In the genomic region with DNA sequence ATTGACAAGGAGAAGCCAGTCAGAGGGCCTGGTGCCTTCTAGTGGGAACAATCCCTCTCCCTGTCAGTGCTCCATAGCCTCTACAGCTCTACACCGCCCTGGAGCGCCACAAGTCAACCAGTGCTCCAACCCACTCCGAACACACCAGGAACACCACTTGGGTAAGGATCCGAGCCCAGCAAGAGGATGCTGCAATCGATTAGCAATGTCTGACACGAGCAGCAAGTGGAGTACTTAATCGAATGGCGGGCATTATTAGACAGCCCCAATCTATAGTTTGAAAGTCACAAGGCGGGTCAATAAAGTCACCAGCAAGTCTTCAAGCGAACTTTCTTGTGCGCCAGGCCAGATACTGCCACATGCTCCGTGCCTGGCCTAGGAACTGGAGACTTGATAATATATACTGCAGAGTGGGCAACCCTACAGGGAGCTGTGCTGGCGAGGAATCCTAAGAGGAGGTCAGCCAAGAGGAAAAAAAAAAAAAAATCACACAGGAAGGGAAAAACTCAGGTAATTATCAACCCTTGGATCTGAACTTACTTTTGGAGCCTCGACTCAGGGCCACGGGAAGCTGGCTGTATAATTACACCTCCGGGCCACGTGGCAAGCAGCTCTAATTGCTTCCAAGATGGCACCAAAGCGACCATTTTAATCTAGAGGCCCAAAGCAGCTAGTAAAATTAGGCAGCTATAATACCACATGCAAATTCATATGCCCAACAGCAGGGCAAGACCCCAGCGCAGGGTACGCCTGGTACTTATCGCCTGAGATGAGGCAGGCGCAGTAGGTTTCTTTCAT, we compare ENCODE assay signal across 19 mouse cellular contexts. TPM values are rescaled to one million over a fixed set of nuclear protein-coding genes. Genes with fewer than 3 reads are reported as not detected.
A peak's percentile ranks its signal among the peaks of the same experiment; 100 is the strongest.
DNase-seq lines count a peak whose midpoint lies in the region; ATAC-seq and TF ChIP-seq lines count a peak whose summit lies in the region.
"Had no signal": no experiment of that assay in that cellular context is flagged by ENCODE, and none has a peak within 500 bp of the region (broad histone marks: within the 10 kb centered on the region; RNA-seq: fewer than 3 reads in every experiment).

No protein-coding gene starts in this region.

- 0 out of 2 replicates have a peak overlapping the region, but pooled peaks have one; percentile 9 for H3K27ac ChIP-seq in heart, postnatal 0 days (ENCODE audit: low read depth)
- H3K27ac ChIP-seq in heart, adult 2 months, result no peak overlapping the region
- peak overlapping the region; percentile 50 for H3K27ac ChIP-seq in neural tube, embryonic 13.5 days (replicated peaks)
- H3K27ac ChIP-seq in intestine, embryonic 15.5 days, result peak overlapping the region; percentile 38
- H3K27ac ChIP-seq in stomach, embryonic 16.5 days (ENCODE audit: low read length), result peak overlapping the region; percentile 83
- H3K27ac ChIP-seq: limb, embryonic 13.5 days; liver, embryonic 13.5 days had no signal

- H3K9ac ChIP-seq in heart, postnatal 0 days (replicated peaks; ENCODE audit: low read depth, low read length), result no peak overlapping the region
- H3K9ac ChIP-seq in heart, adult 2 months (ENCODE audit: low read depth, low read length), result no peak overlapping the region
- H3K9ac ChIP-seq in neural tube, embryonic 13.5 days, result no peak overlapping the region
- no peak overlapping the region for H3K9ac ChIP-seq in intestine, embryonic 15.5 days
- peak overlapping the region; percentile 26; the same call in 1 of the 2 replicates for H3K9ac ChIP-seq in stomach, embryonic 16.5 days (ENCODE audit: low read length)
- H3K9ac ChIP-seq: embryonic facial prominence, embryonic 15.5 days; limb, embryonic 13.5 days; liver, embryonic 13.5 days; lung, embryonic 14.5 days; midbrain, embryonic 15.5 days had no signal

- ATAC-seq in heart, postnatal 0 days (ENCODE audit: insufficient read depth, low read depth), result no peak
- ATAC-seq in neural tube, embryonic 13.5 days (ENCODE audit: low read depth), result no peak
- ATAC-seq in intestine, embryonic 15.5 days, result no peak
- ATAC-seq in stomach, embryonic 16.5 days (ENCODE audit: insufficient read depth, low FRiP score), result no peak

- no peak for TF ChIP-seq POLR2A in heart, adult 2 months (IDR thresholded peaks at IDR 0.05; ENCODE audit: insufficient read depth, low read depth, low read length)

- peaks cover 2% of the 10 kb centered on the region for H3K79me2 ChIP-seq in heart, adult 2 months (replicated peaks; ENCODE audit: control insufficient read depth, insufficient read depth, low read length)

- no peaks in the 10 kb centered on the region for H3K27me3 ChIP-seq in heart, postnatal 0 days (ENCODE audit: control insufficient read depth, insufficient read depth, low read length)
- H3K27me3 ChIP-seq in heart, adult 2 months (ENCODE audit: control insufficient read depth, insufficient read depth, low read length), result no peaks in the 10 kb centered on the region
- H3K27me3 ChIP-seq in neural tube, embryonic 13.5 days, result no peaks in the 10 kb centered on the region
- H3K27me3 ChIP-seq in intestine, embryonic 15.5 days (replicated peaks), result no peaks in the 10 kb centered on the region
- H3K27me3 ChIP-seq in stomach, embryonic 16.5 days (ENCODE audit: control insufficient read depth, insufficient read depth, low read length), result no peaks in the 10 kb centered on the region
- H3K27me3 ChIP-seq: embryonic facial prominence, embryonic 15.5 days; limb, embryonic 13.5 days; midbrain, embryonic 15.5 days had no signal

- H3K4me2 ChIP-seq in heart, postnatal 0 days (ENCODE audit: low read depth, low read length), result no peak overlapping the region
- H3K4me2 ChIP-seq in neural tube, embryonic 13.5 days, result 0 out of 2 replicates have a peak overlapping the region, but pooled peaks have one; percentile 0
- no peak overlapping the region; the same call in none of the 2 replicates for H3K4me2 ChIP-seq in intestine, embryonic 15.5 days (replicated peaks)
- H3K4me2 ChIP-seq in stomach, embryonic 16.5 days (ENCODE audit: low read depth, low read length), result no peak overlapping the region
- H3K4me2 ChIP-seq: embryonic facial prominence, embryonic 15.5 days; heart, embryonic 11.5 days; liver, embryonic 13.5 days; lung, embryonic 14.5 days; midbrain, embryonic 15.5 days had no signal

- no peaks in the 10 kb centered on the region for H3K36me3 ChIP-seq in heart, postnatal 0 days (replicated peaks; ENCODE audit: control insufficient read depth, insufficient read depth, low read length)
- no peaks in the 10 kb centered on the region for H3K36me3 ChIP-seq in heart, adult 2 months (ENCODE audit: control insufficient read depth, insufficient read depth, low read length)
- no peaks in the 10 kb centered on the region for H3K36me3 ChIP-seq in neural tube, embryonic 13.5 days
- no peaks in the 10 kb centered on the region for H3K36me3 ChIP-seq in intestine, embryonic 15.5 days
- no peaks in the 10 kb centered on the region for H3K36me3 ChIP-seq in stomach, embryonic 16.5 days (ENCODE audit: control insufficient read depth, insufficient read depth, low read length)
- H3K36me3 ChIP-seq: embryonic facial prominence, embryonic 15.5 days; liver, embryonic 13.5 days; midbrain, embryonic 15.5 days had no signal

- no peak for TF ChIP-seq CTCF in heart, postnatal 0 days (IDR thresholded peaks at IDR 0.05; ENCODE audit: low read depth)
- TF ChIP-seq CTCF in heart, adult 2 months (IDR thresholded peaks at IDR 0.05), result no peak

- peaks cover 41% of the 10 kb centered on the region for H3K4me1 ChIP-seq in heart, postnatal 0 days (ENCODE audit: control insufficient read depth, insufficient read depth)
- peaks cover 19% of the 10 kb centered on the region for H3K4me1 ChIP-seq in heart, adult 2 months (ENCODE audit: control insufficient read depth, insufficient read depth, low read length)
- peaks cover 99% of the 10 kb centered on the region for H3K4me1 ChIP-seq in neural tube, embryonic 13.5 days (replicated peaks)
- peaks cover 88% of the 10 kb centered on the region for H3K4me1 ChIP-seq in intestine, embryonic 15.5 days (replicated peaks)
- peaks cover 78% of the 10 kb centered on the region for H3K4me1 ChIP-seq in stomach, embryonic 16.5 days (ENCODE audit: control insufficient read depth, insufficient read depth, low read length)
- H3K4me1 ChIP-seq: liver, embryonic 13.5 days had no signal

- H3K9me3 ChIP-seq in heart, postnatal 0 days (replicated peaks; ENCODE audit: control insufficient read depth, low read length), result no peaks in the 10 kb centered on the region
- H3K9me3 ChIP-seq in neural tube, embryonic 13.5 days, result no peaks in the 10 kb centered on the region
- no peaks in the 10 kb centered on the region for H3K9me3 ChIP-seq in intestine, embryonic 15.5 days
- H3K9me3 ChIP-seq in stomach, embryonic 16.5 days (replicated peaks; ENCODE audit: control insufficient read depth, low read length), result no peaks in the 10 kb centered on the region
- H3K9me3 ChIP-seq: embryonic facial prominence, embryonic 15.5 days; limb, embryonic 13.5 days; liver, embryonic 13.5 days; midbrain, embryonic 15.5 days had no signal

- WGBS in heart, postnatal 0 days, result 90% methylated on average over 22 of the region's 22 CpGs
- 86% methylated on average over 22 of the region's 22 CpGs for WGBS in heart, adult 2 months
- WGBS in neural tube, embryonic 13.5 days, result 74% methylated on average over 22 of the region's 22 CpGs
- WGBS in intestine, embryonic 15.5 days, result 83% methylated on average over 22 of the region's 22 CpGs
- 87% methylated on average over 22 of the region's 22 CpGs for WGBS in stomach, embryonic 16.5 days

- no peak for TF ChIP-seq EP300 in heart, postnatal 0 days (IDR thresholded peaks at IDR 0.05; ENCODE audit: low read depth)
- no peak for TF ChIP-seq EP300 in heart, adult 2 months (IDR thresholded peaks at IDR 0.05; ENCODE audit: insufficient read depth, low read depth, low read length)

- intact Hi-C loops in heart, adult 2 months (cut with DNase I), result no loop called here
- intact Hi-C loops in left cerebral cortex, postnatal 4 days (cut with DNase I), result no loop called here

- no peak overlapping the region for H3K4me3 ChIP-seq in heart, postnatal 0 days (ENCODE audit: low read depth, low read length)
- H3K4me3 ChIP-seq in heart, adult 2 months, result no peak overlapping the region
- no peak overlapping the region for H3K4me3 ChIP-seq in neural tube, embryonic 13.5 days
- H3K4me3 ChIP-seq in intestine, embryonic 15.5 days (replicated peaks), result no peak overlapping the region
- no peak overlapping the region for H3K4me3 ChIP-seq in stomach, embryonic 16.5 days (replicated peaks; ENCODE audit: low read length)
- H3K4me3 ChIP-seq: embryonic facial prominence, embryonic 15.5 days; limb, embryonic 13.5 days; liver, embryonic 13.5 days; midbrain, embryonic 15.5 days had no signal

- DNase-seq in heart, postnatal 0 days (ENCODE audit: low spot score), result no peak
- no peak for DNase-seq in heart, adult 2 months
- DNase-seq in neural tube, embryonic 10.5 days (ENCODE audit: extremely low spot score, low spot score), result no peak
- no peak for DNase-seq in left cerebral cortex, postnatal 4 days
- DNase-seq in embryo, embryonic 10.5 days (ENCODE audit: low spot score), result no peak
- DNase-seq: adrenal gland, adult 8-10 months; cerebellum, adult 11 months; heart, postnatal 14 days; liver, embryonic 13.5 days had no signal

RNA-seq across cellular contexts. Expression of gene Pmepa1, which starts 10.7 kb away (rescaled TPM):
- 6.3 and 12.9 TPM in 2 replicates for total RNA-seq in heart, postnatal 0 days (2014; rRNA removed; ENCODE audit: low replicate concordance)
- 4.3 and 4.4 TPM in 2 replicates for polyA plus RNA-seq in heart, postnatal 0 days (2015; fragmentation: Nextera tagmentation; extraction: Ambion mirVana)
- total RNA-seq in heart, adult 2 months (2021), result 10 to 100 TPM; 28.4 to 31.4 TPM
- 37.4 and 41.7 TPM in 2 replicates for polyA plus RNA-seq in heart, adult 2 months (2012; rRNA removed)
- 5.2 and 6.0 TPM in 2 replicates for polyA plus RNA-seq in neural tube, embryonic 13.5 days (2015; fragmentation: Nextera tagmentation; extraction: Ambion mirVana)
- 5.6 and 5.9 TPM in 2 replicates for polyA plus RNA-seq in intestine, embryonic 15.5 days (2015; fragmentation: Nextera tagmentation; extraction: Ambion mirVana)
- 7.2 and 7.4 TPM in 2 replicates for polyA plus RNA-seq in stomach, embryonic 16.5 days (2015; fragmentation: Nextera tagmentation; extraction: Ambion mirVana)
- 10 to 100 TPM; 32.7 to 45.3 TPM for total RNA-seq in left cerebral cortex, postnatal 4 days (2021)

RNA-seq across cellular contexts. Expression of gene Zbp1, which starts 46.9 kb away (rescaled TPM):
- 3.1 TPM in 1 of 2 replicates, not detected in the other for total RNA-seq in heart, postnatal 0 days (2014; rRNA removed; ENCODE audit: low replicate concordance)
- 0.36 and 1.1 TPM in 2 replicates for polyA plus RNA-seq in heart, postnatal 0 days (2015; fragmentation: Nextera tagmentation; extraction: Ambion mirVana)
- under 1 TPM; 0.47 to 0.91 TPM for total RNA-seq in heart, adult 2 months (2021)
- polyA plus RNA-seq in heart, adult 2 months (2012; rRNA removed), result 1.2 and 1.8 TPM in 2 replicates
- 0.22 and 0.40 TPM in 2 replicates for polyA plus RNA-seq in neural tube, embryonic 13.5 days (2015; fragmentation: Nextera tagmentation; extraction: Ambion mirVana)
- 0.55 and 0.95 TPM in 2 replicates for polyA plus RNA-seq in intestine, embryonic 15.5 days (2015; fragmentation: Nextera tagmentation; extraction: Ambion mirVana)
- polyA plus RNA-seq in stomach, embryonic 16.5 days (2015; fragmentation: Nextera tagmentation; extraction: Ambion mirVana), result 0.70 and 1.0 TPM in 2 replicates
- total RNA-seq in left cerebral cortex, postnatal 4 days (2021), result under 1 TPM in 1 of 2 experiments, not detected in 1; 0.20 TPM
- total RNA-seq: layer of hippocampus, postnatal 14 days had no signal
- polyA plus RNA-seq: heart, embryonic 11.5 days; hindbrain, embryonic 16.5 days had no signal
